Comparison of ENCODE assay signal across 24 mouse cellular contexts in genomic region chr6:120054412-120054811, GRCm38 (mm10). TPM values are rescaled to one million over a fixed set of nuclear protein-coding genes. Genes with fewer than 3 reads are reported as not detected.
"Had no signal": no experiment of that assay in that cellular context is flagged by ENCODE, and none has a peak within 500 bp of the region (broad histone marks: within the 10 kb centered on the region; RNA-seq: fewer than 3 reads in every experiment).

No protein-coding gene starts in this region.

- H3K27me3 ChIP-seq: midbrain, embryonic 12.5 days; neural tube, embryonic 13.5 days; neural tube, embryonic 15.5 days had no signal

- H3K36me3 ChIP-seq: midbrain, embryonic 10.5 days; midbrain, embryonic 12.5 days; neural tube, embryonic 13.5 days; neural tube, embryonic 15.5 days had no signal

- H3K27ac ChIP-seq: midbrain, embryonic 10.5 days; midbrain, embryonic 12.5 days; neural tube, embryonic 13.5 days; neural tube, embryonic 15.5 days had no signal

- H3K4me1 ChIP-seq: midbrain, embryonic 10.5 days; midbrain, embryonic 12.5 days; neural tube, embryonic 13.5 days; neural tube, embryonic 15.5 days had no signal

- H3K9me3 ChIP-seq: midbrain, embryonic 10.5 days; midbrain, embryonic 12.5 days; neural tube, embryonic 13.5 days; neural tube, embryonic 15.5 days had no signal

- H3K4me3 ChIP-seq: midbrain, embryonic 10.5 days; midbrain, embryonic 12.5 days; myocyte; neural tube, embryonic 13.5 days; neural tube, embryonic 15.5 days had no signal

- DNase-seq: lung, adult 18-20 months; lung, embryonic 14.5 days; lung, postnatal 10 days; lung, postnatal 4 days; midbrain, embryonic 14.5 days; retina, postnatal 1 day; right cerebral cortex, adult 18-20 months; right cerebral cortex, postnatal 25 days; right cerebral cortex, postnatal 4 days; spleen, adult 18-20 months; thymus, adult 18-20 months; thymus, postnatal 36 days had no signal

RNA-seq across cellular contexts. Expression of gene Ninj2, which starts 38.7 kb away (rescaled TPM):
- total RNA-seq: megakaryocyte, adult 5-6 weeks; megakaryocyte-erythroid progenitor cell, adult 5-6 weeks had no signal
- polyA plus RNA-seq: midbrain, embryonic 10.5 days; midbrain, embryonic 12.5 days; midbrain, embryonic 14.5 days; midbrain, embryonic 16.5 days; neural tube, embryonic 11.5 days; neural tube, embryonic 13.5 days; small intestine, adult 2 months; stomach, embryonic 14.5 days; stomach, embryonic 16.5 days had no signal
